Mouse (Mus musculus) retina, adult 2 months (tissue): ENCODE data around the gene Itgb4.

Experiments used
- DNase-seq: peaks from one replicate; pipeline ENCODE4 v3.0.0-alpha.2; 2012; ENCODE audit warnings: low read depth, low spot score

Gene Itgb4

GRCm38 (mm10) chr11:116028177-116028865, 53.8 kb downstream of the Itgb4 start:
- no peak for DNase-seq

GRCm38 (mm10) chr11:116029086-116029865, 54.8 kb downstream of the Itgb4 start:
- no peak for DNase-seq

- peak; percentile 98 for DNase-seq
Observed at GRCm38 (mm10) chr11:116030088-116030897, 55.8 kb downstream of the Itgb4 start, which contains the start of gene Unk. Gene Unk (plus strand): TSS chr11:116030322.

- no peak for DNase-seq
Observed at GRCm38 (mm10) chr11:116030898-116031845, 56.7 kb downstream of the Itgb4 start.

- no peak for DNase-seq
Observed at GRCm38 (mm10) chr11:116034584-116034983, 60.1 kb downstream of the Itgb4 start.

GRCm38 (mm10) chr11:116036671-116037070, 62.2 kb downstream of the Itgb4 start:
- DNase-seq, result no peak

- DNase-seq, result no peak
Observed at GRCm38 (mm10) chr11:116037826-116038225, 63.3 kb downstream of the Itgb4 start.

GRCm38 (mm10) chr11:116040593-116040992, 66.1 kb downstream of the Itgb4 start:
- no peak for DNase-seq

GRCm38 (mm10) chr11:116041833-116042232, 67.3 kb downstream of the Itgb4 start:
- DNase-seq, result no peak

GRCm38 (mm10) chr11:116042372-116043138, 68.0 kb downstream of the Itgb4 start:
- DNase-seq, result no peak

- no peak for DNase-seq
Observed at GRCm38 (mm10) chr11:116043286-116043685, 68.8 kb downstream of the Itgb4 start.

- no peak for DNase-seq
Observed at GRCm38 (mm10) chr11:116045173-116045572, 70.7 kb downstream of the Itgb4 start.

- DNase-seq, result no peak
Observed at GRCm38 (mm10) chr11:116049610-116050009, 75.1 kb downstream of the Itgb4 start.

GRCm38 (mm10) chr11:116050196-116050595, 75.7 kb downstream of the Itgb4 start:
- DNase-seq, result no peak

- no peak for DNase-seq
Observed at GRCm38 (mm10) chr11:116053510-116054229, 79.2 kb downstream of the Itgb4 start.

- no peak for DNase-seq
Observed at GRCm38 (mm10) chr11:116055873-116056272, 81.4 kb downstream of the Itgb4 start.

- DNase-seq, result no peak
Observed at GRCm38 (mm10) chr11:116057237-116057881, 82.8 kb downstream of the Itgb4 start.
